Mouse (Mus musculus) thymus, adult 18-20 months (tissue): Measurements from ENCODE around the gene Slc4a5.
"Not testable (repeated sequence)": the region's sequence is repeated elsewhere in the genome, so short reads cannot be mapped to it uniquely, and the experiment has no call there.

Experiments
- DNase-seq, 2 experiments: peaks; one replicate each; pipeline ENCODE4 v3.0.0; 2022; ENCODE audit warnings: mixed read lengths in 2 of 2

Slc4a5 gene

GRCm38 (mm10) chr6:83312514-83312913, 92.9 kb downstream of the Slc4a5 start:
- DNase-seq, result no peak

- no peak for DNase-seq
Measured at GRCm38 (mm10) chr6:83315293-83315692, 95.7 kb downstream of the Slc4a5 start.

GRCm38 (mm10) chr6:83316022-83316421, 96.4 kb downstream of the Slc4a5 start:
- DNase-seq, result no peak

- DNase-seq, result peak; percentile 84 to 91
Measured at GRCm38 (mm10) chr6:83317108-83317741, 97.6 kb downstream of the Slc4a5 start.

GRCm38 (mm10) chr6:83321927-83322326, 102.3 kb downstream of the Slc4a5 start:
- no peak for DNase-seq

- no peak for DNase-seq
Measured at GRCm38 (mm10) chr6:83322794-83323193, 103.2 kb downstream of the Slc4a5 start.

GRCm38 (mm10) chr6:83323652-83324419, 104.2 kb downstream of the Slc4a5 start:
- DNase-seq, result no peak

GRCm38 (mm10) chr6:83325525-83326393, 106.1 kb downstream of the Slc4a5 start, which contains the start of the genes Mthfd2 and Mob1a:
Mthfd2 (minus strand) TSS chr6:83325908.
Mob1a (plus strand) TSS chr6:83326016.
- peak; percentile 87 to 92 for DNase-seq

- no peak for DNase-seq
Measured at GRCm38 (mm10) chr6:83326394-83326736, 106.7 kb downstream of the Slc4a5 start.

GRCm38 (mm10) chr6:83326761-83327160, 107.1 kb downstream of the Slc4a5 start:
- DNase-seq, result no peak

- no peak for DNase-seq
Measured at GRCm38 (mm10) chr6:83327591-83328190, 108.1 kb downstream of the Slc4a5 start.

GRCm38 (mm10) chr6:83341387-83341786, 121.8 kb downstream of the Slc4a5 start:
- DNase-seq, result no peak

- no peak for DNase-seq
Measured at GRCm38 (mm10) chr6:83342957-83343356, 123.3 kb downstream of the Slc4a5 start.

GRCm38 (mm10) chr6:83345285-83345684, 125.7 kb downstream of the Slc4a5 start:
- not testable (repeated sequence) for DNase-seq

GRCm38 (mm10) chr6:83347916-83348315, 128.3 kb downstream of the Slc4a5 start:
- no peak for DNase-seq

- DNase-seq, result no peak
Measured at GRCm38 (mm10) chr6:83348873-83349272, 129.2 kb downstream of the Slc4a5 start, which contains the start of gene Bola3. Bola3 (plus strand) TSS chr6:83349147.

- peak; percentile 84 to 85 for DNase-seq
Measured at GRCm38 (mm10) chr6:83349274-83349958, 129.8 kb downstream of the Slc4a5 start.

GRCm38 (mm10) chr6:83350172-83350571, 130.5 kb downstream of the Slc4a5 start:
- no peak for DNase-seq

GRCm38 (mm10) chr6:83350851-83351405, 131.3 kb downstream of the Slc4a5 start:
- no peak for DNase-seq

GRCm38 (mm10) chr6:83351490-83352160, 132.0 kb downstream of the Slc4a5 start:
- no peak for DNase-seq
